Mouse (Mus musculus) brain, embryonic 18.5 days (tissue): ENCODE measurements around the gene Mtx1.
A peak's percentile ranks its signal among the peaks of the same experiment; 100 is the strongest.

Experiments
- DNase-seq: peaks from one replicate; pipeline ENCODE4 v3.0.0-alpha.2; 2012; ENCODE audit warnings: low read depth, low spot score

The Mtx1 gene

GRCm38 (mm10) chr3:89214681-89215411, 12.0 kb downstream of the Mtx1 start, which contains the start of gene Thbs3:
TSS of gene Thbs3 (plus strand) at chr3:89215180.
- DNase-seq: no peak

GRCm38 (mm10) chr3:89213803-89214530, 12.9 kb downstream of the Mtx1 start:
- DNase-seq: peak; percentile 86

GRCm38 (mm10) chr3:89210731-89211130, 16.2 kb downstream of the Mtx1 start:
- no peak for DNase-seq

GRCm38 (mm10) chr3:89210162-89210561, 16.7 kb downstream of the Mtx1 start:
- DNase-seq: no peak

GRCm38 (mm10) chr3:89209731-89210130, 17.2 kb downstream of the Mtx1 start:
- no peak for DNase-seq

GRCm38 (mm10) chr3:89208736-89209135, 18.2 kb downstream of the Mtx1 start:
- DNase-seq: no peak

- DNase-seq: no peak
These were observed 18.7 kb downstream of the Mtx1 start for GRCm38 (mm10) chr3:89208075-89208657.

- no peak for DNase-seq
These were observed 20.2 kb downstream of the Mtx1 start for GRCm38 (mm10) chr3:89206695-89207094.

GRCm38 (mm10) chr3:89206079-89206478, 20.8 kb downstream of the Mtx1 start:
- no peak for DNase-seq

GRCm38 (mm10) chr3:89203142-89203514, 23.8 kb downstream of the Mtx1 start:
- no peak for DNase-seq

GRCm38 (mm10) chr3:89202253-89203141, 24.4 kb downstream of the Mtx1 start, which contains the start of gene Gba:
TSS of gene Gba (plus strand) at chr3:89202928.
- DNase-seq: peak; percentile 86

- no peak for DNase-seq
These were observed 27.0 kb downstream of the Mtx1 start for GRCm38 (mm10) chr3:89199839-89200238.

GRCm38 (mm10) chr3:89195979-89196877, 30.7 kb downstream of the Mtx1 start:
- DNase-seq: peak; percentile 76

GRCm38 (mm10) chr3:89193853-89194252, 33.0 kb downstream of the Mtx1 start:
- DNase-seq: no peak

GRCm38 (mm10) chr3:89193351-89193750, 33.5 kb downstream of the Mtx1 start:
- no peak for DNase-seq

- no peak for DNase-seq
These were observed 36.5 kb downstream of the Mtx1 start for GRCm38 (mm10) chr3:89190436-89190835.

- no peak for DNase-seq
These were observed 38.4 kb downstream of the Mtx1 start for GRCm38 (mm10) chr3:89188478-89188875.

GRCm38 (mm10) chr3:89187690-89188477, 39.0 kb downstream of the Mtx1 start:
- no peak for DNase-seq

GRCm38 (mm10) chr3:89187197-89187596, 39.7 kb downstream of the Mtx1 start:
- no peak for DNase-seq

GRCm38 (mm10) chr3:89183959-89184315, 43.0 kb downstream of the Mtx1 start:
- DNase-seq: no peak
